Mouse (Mus musculus) T-cell, adult 66 days (primary cell): ENCODE data around the gene Arfgef2. TPM values are rescaled to one million over a fixed set of nuclear protein-coding genes. Genes with fewer than 3 reads are reported as not detected.

ENCODE experiments used
- total RNA-seq, 2 experiments: library from RNA; stranded (reverse); gene quantifications; 3 replicates in 1 of 2; 4 replicates in 1 of 2; pipeline ENCODE4 v1.2.4; 2023

Gene Arfgef2
- total RNA-seq, result 10 to 100 TPM; 36.2 to 45.8 TPM

GRCm38 (mm10) chr2:166805250-166806172 is at the start of gene Arfgef2:
Gene Arfgef2 (plus strand): TSS chr2:166805588.

GRCm38 (mm10) chr2:166792355-166792754 is 13.0 kb upstream of the Arfgef2 start, which contains the start of gene Trp53rkb:
Gene Trp53rkb (plus strand): TSS chr2:166792531.

GRCm38 (mm10) chr2:166905711-166906522 is 100.5 kb downstream of the Arfgef2 start, which contains the start of gene Cse1l:
Gene Cse1l (plus strand): TSS chr2:166906040.

Other genes starting within 250 kb of the Arfgef2 start
- 100 to 1,000 TPM; 207 to 208 TPM for gene Prex1, start 91.8 kb upstream of the Arfgef2 start, total RNA-seq
- 10 to 100 TPM; 10.5 to 12.6 TPM for gene Trp53rkb, start 13.1 kb upstream of the Arfgef2 start, total RNA-seq
- gene Cse1l, start 100.5 kb downstream of the Arfgef2 start, total RNA-seq, result 10 to 100 TPM; 57.4 to 64.4 TPM
- gene Stau1, start 190.7 kb downstream of the Arfgef2 start, total RNA-seq, result 10 to 100 TPM; 59.0 to 64.2 TPM
- gene Ddx27, start 209.6 kb downstream of the Arfgef2 start, total RNA-seq, result 100 to 1,000 TPM; 119 to 128 TPM